Mouse (Mus musculus) intestine, embryonic 14.5 days (tissue): ENCODE data around the gene Sys1. TPM values are rescaled to one million over a fixed set of nuclear protein-coding genes. Genes with fewer than 3 reads are reported as not detected.

ENCODE experiments used
- ATAC-seq: fragments of 200-750 bp; cut with Nextera tagmentation; replicated peaks from 2 replicates; pipeline ENCODE4 v1.8.0; 2017; ENCODE audit warnings: low read depth, moderate number of reproducible peaks, moderate TSS enrichment, moderate library complexity; ENCODE audit not compliant: low FRiP score, low TSS enrichment
- DNase-seq: peaks from one replicate; pipeline ENCODE4 v3.0.0-alpha.2; 2018; ENCODE audit warnings: low spot score
- H3K27ac ChIP-seq: fragments of 300-500 bp; sonication (generic); 2 replicates; pipeline ENCODE4 v1.5.1; 2014; ENCODE audit warnings: low read depth, mild to moderate bottlenecking, control low read depth
- H3K27me3 ChIP-seq: fragments of 300-500 bp; sonication (generic); replicated peaks from 2 replicates; pipeline ENCODE4 v1.6.1; 2014; ENCODE audit warnings: low read length, control low read depth; ENCODE audit not compliant: control insufficient read depth, insufficient read depth
- H3K36me3 ChIP-seq: fragments of 300-500 bp; sonication (generic); 2 replicates; pipeline ENCODE4 v1.6.1; 2014; ENCODE audit warnings: low read length, control low read depth; ENCODE audit not compliant: control insufficient read depth, insufficient read depth
- H3K4me1 ChIP-seq: fragments of 300-500 bp; sonication (generic); replicated peaks from 2 replicates; pipeline ENCODE4 v1.6.1; 2014; ENCODE audit warnings: low read length, control low read depth, mixed read lengths; ENCODE audit not compliant: control insufficient read depth, insufficient read depth
- H3K4me2 ChIP-seq: fragments of 300-500 bp; sonication (generic); 2 replicates; pipeline ENCODE4 v1.6.1; 2014; ENCODE audit warnings: low read length
- H3K4me3 ChIP-seq: fragments of 300-500 bp; sonication (generic); 2 replicates; pipeline ENCODE4 v1.5.1; 2014; ENCODE audit warnings: low read depth, low read length, control low read depth, mixed read lengths
- H3K9ac ChIP-seq: fragments of 300-500 bp; sonication (generic); 2 replicates; pipeline ENCODE4 v1.6.1; 2014; ENCODE audit warnings: mild to moderate bottlenecking, low read length
- H3K9me3 ChIP-seq: fragments of 300-500 bp; sonication (generic); 2 replicates; pipeline ENCODE4 v1.6.1; 2016; ENCODE audit warnings: low read length, control low read depth; ENCODE audit not compliant: control insufficient read depth
- WGBS: fragments of 180-500 bp; shearing (Covaris S2); extraction: QIAGEN DNeasy Blood & Tissue Kit; methylation state at CpG from one replicate; pipeline ENCODE4 v1.1.7; 2014; 5-methylcytosine and 5-hydroxymethylcytosine counted together
- polyA plus RNA-seq: library from polyadenylated mRNA; unstranded; fragments of >200 nt; fragmentation: Nextera tagmentation; extraction: Ambion mirVana; gene quantifications from 2 replicates; pipeline ENCODE4 v1.2.1, GENCODE M21; 2014

Gene Sys1
- polyA plus RNA-seq, 1 experiment from 2014 or later: 65.2 TPM

DNA sequence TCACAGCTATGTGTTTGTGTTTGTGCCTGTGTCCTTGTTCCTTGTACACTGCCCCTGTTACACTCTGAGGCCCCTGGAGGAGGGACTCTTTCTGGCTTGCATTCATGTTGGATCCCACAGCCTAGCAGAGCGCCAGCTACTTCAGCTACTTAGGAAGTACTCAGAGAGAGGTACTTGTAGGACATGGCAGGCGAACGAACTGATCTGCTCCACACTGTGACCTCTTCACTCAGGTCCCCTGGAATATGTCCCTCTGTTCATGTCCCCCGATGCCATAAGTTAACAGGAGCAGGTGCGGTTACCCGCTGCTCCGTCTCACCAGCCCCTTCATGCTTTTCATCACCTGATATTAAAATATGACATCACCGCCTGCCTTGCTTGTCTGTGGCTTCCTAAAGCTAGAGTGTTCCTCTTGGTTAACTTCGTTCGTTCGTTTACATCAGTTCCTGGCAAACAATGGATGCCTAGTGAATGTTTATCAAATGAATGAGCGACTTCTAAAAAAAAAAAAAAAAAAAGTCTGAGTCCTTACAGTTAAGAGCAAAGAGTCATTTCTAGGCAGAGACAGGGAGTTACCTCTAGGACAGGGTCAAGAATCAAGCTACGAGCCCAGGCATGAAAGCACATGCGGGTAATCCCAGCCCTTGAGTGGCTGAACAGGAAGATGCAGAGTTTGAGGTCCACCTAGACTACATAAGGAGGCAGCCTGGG lies 3.6 kb upstream of the Sys1 start:
- H3K9ac ChIP-seq: no peak overlapping the region
- ATAC-seq (no peak), DNase-seq (no peak)
- H3K27ac ChIP-seq: no peak overlapping the region
- H3K27me3 ChIP-seq: no peaks in the 10 kb centered on the region
- no peak overlapping the region for H3K4me2 ChIP-seq
- peaks cover 23% of the 10 kb centered on the region for H3K4me1 ChIP-seq
- whole genome bisulfite sequencing: 75% methylated on average over 14 of the region's 14 CpGs
- no peaks in the 10 kb centered on the region for H3K9me3 ChIP-seq
- no peak overlapping the region for H3K4me3 ChIP-seq
- no peaks in the 10 kb centered on the region for H3K36me3 ChIP-seq

DNA sequence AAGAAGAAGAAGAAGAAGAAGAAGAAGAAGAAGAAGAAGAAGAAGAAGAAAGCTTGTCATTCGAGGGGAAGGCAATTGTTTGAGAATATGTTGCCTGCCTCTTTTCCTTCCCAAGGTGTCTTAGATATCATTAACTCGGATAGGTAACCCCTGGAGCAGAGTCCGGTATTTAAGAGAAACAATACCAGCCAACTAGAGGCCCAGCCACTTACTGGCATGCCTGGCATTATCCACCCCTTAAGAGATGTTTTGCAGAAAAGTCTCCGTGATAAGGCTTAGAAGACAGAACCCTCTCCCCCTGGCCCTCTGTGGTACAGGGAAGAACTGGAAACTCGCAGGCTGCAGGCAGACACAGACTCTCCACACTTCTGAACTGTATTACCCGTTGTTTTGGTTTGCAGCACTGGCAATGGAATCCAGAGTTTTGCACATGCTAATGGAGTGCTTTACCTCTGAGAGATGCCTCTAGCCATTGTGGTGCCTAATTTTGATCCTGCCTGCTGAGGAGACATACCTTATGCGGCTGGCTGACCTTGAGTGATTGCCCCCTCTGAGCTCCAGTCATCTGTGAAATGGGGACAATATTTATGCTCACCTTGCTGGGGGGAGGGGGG lies 2.8 kb upstream of the Sys1 start:
- no peaks in the 10 kb centered on the region for H3K27me3 ChIP-seq
- H3K4me1 ChIP-seq: peaks cover 22% of the 10 kb centered on the region
- ATAC-seq (no peak), DNase-seq (no peak)
- no peak overlapping the region for H3K27ac ChIP-seq
- H3K4me3 ChIP-seq: no peak overlapping the region
- H3K9ac ChIP-seq: no peak overlapping the region
- no peaks in the 10 kb centered on the region for H3K36me3 ChIP-seq
- no peaks in the 10 kb centered on the region for H3K9me3 ChIP-seq
- WGBS: 68% methylated on average over 7 of the region's 7 CpGs
- H3K4me2 ChIP-seq: no peak overlapping the region

DNA sequence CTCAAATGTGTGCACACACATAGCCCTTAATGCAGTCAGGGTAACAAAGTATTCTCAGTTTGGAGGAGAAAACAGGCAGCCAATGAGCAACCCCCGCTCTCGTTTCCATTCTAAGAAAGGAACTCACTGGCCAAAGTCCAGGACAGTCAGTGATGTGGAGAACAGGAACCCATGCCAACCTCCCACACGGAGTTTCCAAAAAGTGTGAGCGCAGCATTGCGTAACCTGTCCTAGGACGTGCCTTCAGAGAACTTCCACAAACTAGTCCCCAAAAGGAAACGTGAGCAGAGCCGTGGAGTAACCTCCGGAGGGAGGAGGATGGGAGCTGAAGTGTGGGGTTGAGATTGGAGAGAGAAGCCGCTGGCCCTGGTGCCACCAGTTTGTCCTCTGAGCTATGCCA lies 1.9 kb upstream of the Sys1 start:
- Histone ChIP-seq H3K36me3 (no peaks in the 10 kb centered on the region), H3K4me3 (no peak overlapping the region), H3K9me3 (no peaks in the 10 kb centered on the region), H3K4me2 (no peak overlapping the region), H3K9ac (no peak overlapping the region), H3K27ac (no peak overlapping the region), H3K27me3 (no peaks in the 10 kb centered on the region), H3K4me1 (peaks cover 17% of the 10 kb centered on the region)
- DNase-seq: no peak
- WGBS: 66% methylated on average over 10 of the region's 10 CpGs
- no peak for ATAC-seq

DNA sequence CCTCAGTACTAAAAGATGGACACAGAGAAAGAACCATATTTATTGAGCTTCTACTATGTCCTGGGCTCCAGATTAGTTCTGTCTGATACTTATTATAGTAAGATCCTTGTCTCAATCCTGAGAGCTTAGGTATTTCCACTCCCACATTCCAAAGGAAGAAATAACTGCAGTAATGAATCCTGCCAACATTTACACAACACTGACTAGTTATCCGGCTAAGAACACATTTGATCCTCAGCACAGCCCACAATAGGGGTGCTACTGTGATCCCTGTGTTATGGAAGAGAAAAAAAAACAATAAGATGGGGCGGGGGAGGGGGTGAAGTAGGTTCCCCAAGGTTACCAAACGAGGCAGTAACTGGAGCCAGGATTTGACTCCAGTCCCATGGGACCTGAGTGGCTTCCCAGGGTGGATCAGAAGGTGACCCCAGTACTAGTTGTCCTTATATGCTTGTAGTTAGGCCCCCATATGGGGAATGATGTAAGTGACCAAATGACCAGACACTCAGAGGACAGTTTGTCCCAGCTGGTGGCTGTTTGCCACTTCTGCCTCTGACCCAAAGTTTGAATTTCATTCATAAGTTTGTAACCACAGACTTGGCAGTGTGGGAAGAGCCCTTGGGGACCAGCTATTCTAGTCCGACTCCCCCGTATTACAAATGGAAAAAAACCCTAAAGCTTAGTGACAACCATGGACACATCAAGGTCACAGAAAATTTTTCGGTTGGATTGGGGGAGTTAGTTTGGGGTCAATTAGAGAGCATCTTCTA lies 1.2 kb upstream of the Sys1 start:
- H3K4me2 ChIP-seq: no peak overlapping the region

DNA sequence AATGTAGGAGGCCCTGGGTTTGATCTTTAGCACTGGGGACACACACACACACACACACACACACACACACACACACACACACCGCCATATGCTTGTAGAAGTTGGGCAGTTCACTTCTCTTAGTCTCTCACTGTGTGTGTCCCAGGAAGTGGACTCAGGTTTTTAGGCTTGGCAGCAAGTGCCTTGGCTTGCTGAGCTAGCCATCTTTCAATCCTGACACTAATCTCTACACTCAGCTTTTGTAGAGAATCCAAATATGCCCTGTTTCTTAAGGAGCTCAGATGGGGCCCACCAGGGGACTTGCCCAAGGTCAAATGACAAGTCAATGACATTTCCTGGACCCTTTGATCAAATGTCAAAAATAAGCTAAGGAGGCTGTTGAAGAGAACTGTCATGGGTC lies 351 bp upstream of the Sys1 start:
- 87% methylated on average over 1 of the region's 1 CpGs for WGBS
- Histone ChIP-seq H3K4me3 (no peak overlapping the region), H3K9me3 (no peaks in the 10 kb centered on the region), H3K4me2 (peak overlapping the region; percentile 45), H3K27ac (peak overlapping the region; percentile 40), H3K9ac (peak overlapping the region; percentile 38; the same call in 1 of the 2 replicates), H3K4me1 (peaks cover 17% of the 10 kb centered on the region), H3K27me3 (no peaks in the 10 kb centered on the region), H3K36me3 (no peaks in the 10 kb centered on the region)
- no peak for DNase-seq
- ATAC-seq: no peak

More for the DNA sequence above, 1.2 kb upstream of the Sys1 start:
- H3K27ac ChIP-seq: no peak overlapping the region; the same call in 1 of the 2 replicates
- ATAC-seq (no peak), DNase-seq (no peak)
- no peak overlapping the region for H3K9ac ChIP-seq
- H3K4me1 ChIP-seq: peaks cover 17% of the 10 kb centered on the region
- H3K9me3 ChIP-seq: no peaks in the 10 kb centered on the region
- WGBS: 70% methylated on average over 6 of the region's 6 CpGs
- no peaks in the 10 kb centered on the region for H3K36me3 ChIP-seq
- no peak overlapping the region for H3K4me3 ChIP-seq
- no peaks in the 10 kb centered on the region for H3K27me3 ChIP-seq

DNA sequence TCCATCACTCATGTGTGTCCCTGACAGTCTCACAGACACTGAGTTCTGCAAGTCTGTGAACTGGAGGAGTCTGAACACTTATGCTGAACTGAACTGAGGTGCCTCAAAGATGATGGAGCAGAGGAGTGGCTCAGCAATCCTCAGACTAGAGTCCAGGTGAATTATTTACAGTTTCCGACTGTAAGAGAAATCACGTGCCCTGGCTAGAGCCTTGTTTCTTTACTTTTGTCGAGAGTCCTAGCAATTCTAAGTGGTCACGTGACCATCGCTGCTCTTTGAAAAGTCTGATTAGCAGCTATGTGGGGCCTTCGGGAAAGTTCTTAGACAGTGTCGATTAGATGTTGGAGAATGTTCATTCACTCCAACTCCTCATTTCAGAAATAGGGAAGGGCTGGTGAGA lies 1.2 kb downstream of the Sys1 start:
- WGBS: 50% methylated on average over 7 of the region's 7 CpGs
- ATAC-seq (peak; percentile 53), DNase-seq (no peak)
- H3K4me1 ChIP-seq: peaks cover 25% of the 10 kb centered on the region
- H3K36me3 ChIP-seq: no peaks in the 10 kb centered on the region
- H3K27me3 ChIP-seq: no peaks in the 10 kb centered on the region
- H3K4me3 ChIP-seq: no peak overlapping the region
- H3K9me3 ChIP-seq: no peaks in the 10 kb centered on the region
- H3K9ac ChIP-seq: no peak overlapping the region
- no peak overlapping the region for H3K4me2 ChIP-seq
- peak overlapping the region; percentile 43; the same call in 1 of the 2 replicates for H3K27ac ChIP-seq

DNA sequence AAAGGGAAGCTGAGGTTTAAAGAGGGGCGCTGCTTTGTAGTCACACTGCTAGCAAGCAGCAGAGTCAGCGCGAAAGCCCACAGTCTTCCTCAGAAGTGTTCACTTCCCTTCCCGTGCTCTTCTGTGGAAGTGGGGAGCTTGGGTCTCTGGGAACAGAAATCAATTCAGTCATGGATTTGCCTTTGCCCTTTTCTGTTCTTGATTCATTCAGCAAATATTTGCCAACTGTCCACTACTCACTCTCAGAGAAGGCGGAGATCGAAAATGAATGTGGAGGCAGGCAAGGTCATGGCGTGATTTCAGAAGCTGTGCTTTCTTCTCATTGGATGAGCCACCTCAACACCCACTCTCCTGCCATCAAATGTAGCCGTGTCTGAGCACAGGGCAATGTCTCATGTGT lies 1.8 kb downstream of the Sys1 start:
- H3K9me3 ChIP-seq: no peaks in the 10 kb centered on the region
- peaks cover 6% of the 10 kb centered on the region; the same call in 1 of the 2 replicates for H3K36me3 ChIP-seq
- DNase-seq: no peak
- no peak overlapping the region for H3K4me3 ChIP-seq
- H3K27me3 ChIP-seq: no peaks in the 10 kb centered on the region
- peak overlapping the region; percentile 57 for H3K27ac ChIP-seq
- 69% methylated on average over 8 of the region's 8 CpGs for WGBS
- no peak for ATAC-seq
- H3K9ac ChIP-seq: no peak overlapping the region
- H3K4me1 ChIP-seq: peaks cover 25% of the 10 kb centered on the region
- H3K4me2 ChIP-seq: no peak overlapping the region

DNA sequence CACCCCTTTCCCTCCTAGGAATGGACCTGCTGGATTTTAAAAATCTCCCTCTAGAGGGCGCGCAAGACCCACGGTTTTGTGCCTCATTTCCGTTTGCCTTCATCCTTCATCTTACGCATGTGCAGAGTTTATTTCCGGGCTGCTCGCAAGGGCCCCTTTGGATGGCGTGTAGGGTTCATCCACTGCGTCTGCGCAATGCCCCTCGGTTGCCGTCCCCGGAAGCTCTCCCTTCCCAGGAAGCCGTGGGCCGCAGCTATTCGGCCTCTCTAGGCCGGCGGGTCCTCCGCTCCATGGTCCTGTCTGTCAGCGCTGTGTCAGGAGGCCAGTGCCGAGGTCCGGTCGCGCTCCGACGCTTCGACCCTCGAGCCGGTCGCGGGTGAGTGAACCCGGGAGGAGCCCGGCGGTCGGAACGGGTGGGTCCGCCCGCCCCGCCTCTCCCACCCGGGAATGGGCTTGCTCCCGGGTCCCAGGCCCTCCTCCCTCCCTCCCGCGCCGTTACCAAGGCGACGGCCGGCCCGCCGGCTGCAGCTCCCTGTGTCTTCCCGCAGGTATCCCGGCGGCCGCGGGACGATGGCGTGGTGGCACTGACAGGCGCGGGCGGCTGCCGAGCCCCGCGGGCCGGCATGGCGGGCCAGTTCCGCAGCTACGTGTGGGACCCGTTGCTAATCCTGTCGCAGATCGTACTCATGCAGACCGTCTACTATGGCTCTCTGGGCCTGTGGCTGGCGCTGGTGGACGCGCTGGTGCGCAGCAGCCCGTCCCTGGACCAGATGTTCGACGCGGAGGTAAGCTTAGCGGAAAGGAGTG lies 4.2 kb downstream of the Sys1 start, which contains the start of gene Gm20458:
Gm20458 (plus strand) TSS at position 223 of the 807 bp plus-strand sequence.
- peaks cover 17% of the 10 kb centered on the region for H3K4me1 ChIP-seq
- H3K4me3 ChIP-seq: peak within 1 kb of the TSS; percentile 71
- peak within 1 kb of the TSS; percentile 67 for H3K9ac ChIP-seq
- peak; percentile 93 for ATAC-seq
- peak; percentile 95 for DNase-seq
- H3K4me2 ChIP-seq: peak within 1 kb of the TSS; percentile 82
- H3K9me3 ChIP-seq: no peaks in the 10 kb centered on the region
- no peaks in the 10 kb centered on the region for H3K27me3 ChIP-seq
- peak within 1 kb of the TSS; percentile 73; the same call in 1 of the 2 replicates for H3K27ac ChIP-seq
- under 1% methylated on average over 72 of the region's 79 CpGs for WGBS
- H3K36me3 ChIP-seq: peaks cover 26% of the 10 kb centered on the region
